10 mouse cellular contexts compared by ENCODE assay signal in the genomic region with DNA sequence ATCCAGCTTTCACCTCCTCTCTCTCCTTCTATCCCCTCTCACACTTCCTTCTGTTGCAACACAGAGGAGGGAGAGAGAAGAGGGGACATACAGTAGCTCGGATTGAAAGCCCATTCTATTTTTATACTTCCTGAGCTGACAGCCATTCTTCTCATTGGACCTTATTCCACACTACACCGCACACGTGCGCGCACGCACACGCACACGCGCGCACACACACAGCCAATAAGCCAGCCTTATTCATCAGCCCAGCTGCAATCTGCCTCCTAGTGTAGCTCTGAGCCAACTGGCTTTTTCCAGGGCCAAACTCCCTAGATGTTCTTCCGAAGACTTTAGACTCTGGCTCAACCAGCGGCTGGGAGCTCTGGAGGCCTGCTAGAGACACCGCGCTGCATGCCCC.
A peak's percentile ranks its signal among the peaks of the same experiment; 100 is the strongest.
DNase-seq lines count a peak whose midpoint lies in the region; ATAC-seq and TF ChIP-seq lines count a peak whose summit lies in the region.
"Had no signal": no experiment of that assay in that cellular context is flagged by ENCODE, and none has a peak within 500 bp of the region (broad histone marks: within the 10 kb centered on the region; RNA-seq: fewer than 3 reads in every experiment).

No protein-coding gene starts in this region.

- no peak for TF ChIP-seq POLR2A in small intestine, adult 2 months (IDR thresholded peaks at IDR 0.05; ENCODE audit: low read depth, low read length)

- DNase-seq in heart, adult 11 months = peak; percentile 98
- peak; percentile 30 to 33 for DNase-seq in left cerebral cortex, adult 2 months (ENCODE audit: extremely low spot score in 1 of 2, low spot score in 2 of 2)

- H3K9ac ChIP-seq in heart, embryonic 11.5 days (ENCODE audit: low read depth, low read length) = no peak overlapping the region
- peak overlapping the region; percentile 21; the same call in 1 of the 2 replicates for H3K9ac ChIP-seq in heart, embryonic 16.5 days (ENCODE audit: low read length)
- H3K9ac ChIP-seq in hindbrain, embryonic 12.5 days = no peak overlapping the region
- H3K9ac ChIP-seq: liver, embryonic 14.5 days had no signal

- no peaks in the 10 kb centered on the region for H3K27me3 ChIP-seq in heart, embryonic 11.5 days (ENCODE audit: control insufficient read depth, insufficient read depth, low read length)
- no peaks in the 10 kb centered on the region for H3K27me3 ChIP-seq in heart, embryonic 16.5 days (ENCODE audit: control insufficient read depth, insufficient read depth, low read length)
- H3K27me3 ChIP-seq in small intestine, adult 2 months (ENCODE audit: control insufficient read depth, insufficient read depth, low read length) = no peaks in the 10 kb centered on the region
- H3K27me3 ChIP-seq in hindbrain, embryonic 12.5 days = no peaks in the 10 kb centered on the region
- H3K27me3 ChIP-seq: CH12.LX had no signal

- H3K4me3 ChIP-seq in heart, embryonic 11.5 days (ENCODE audit: low read depth, low read length) = no peak overlapping the region
- no peak overlapping the region for H3K4me3 ChIP-seq in heart, embryonic 16.5 days (ENCODE audit: low read length)
- H3K4me3 ChIP-seq in left cerebral cortex, adult 2 months = no peak overlapping the region
- H3K4me3 ChIP-seq in small intestine, adult 2 months (ENCODE audit: low read depth, low read length) = no peak overlapping the region
- H3K4me3 ChIP-seq in hindbrain, embryonic 12.5 days = no peak overlapping the region

- no peaks in the 10 kb centered on the region for H3K36me3 ChIP-seq in heart, embryonic 11.5 days (ENCODE audit: control insufficient read depth, insufficient read depth, low read length)
- H3K36me3 ChIP-seq in heart, embryonic 16.5 days (ENCODE audit: control insufficient read depth, insufficient read depth) = no peaks in the 10 kb centered on the region
- no peaks in the 10 kb centered on the region for H3K36me3 ChIP-seq in small intestine, adult 2 months (ENCODE audit: control insufficient read depth, insufficient read depth, low read length)
- H3K36me3 ChIP-seq in hindbrain, embryonic 12.5 days = no peaks in the 10 kb centered on the region

- H3K9me3 ChIP-seq in heart, embryonic 11.5 days (replicated peaks; ENCODE audit: control insufficient read depth, low read length) = no peaks in the 10 kb centered on the region
- no peaks in the 10 kb centered on the region for H3K9me3 ChIP-seq in heart, embryonic 16.5 days (replicated peaks; ENCODE audit: control insufficient read depth, low read length)
- no peaks in the 10 kb centered on the region for H3K9me3 ChIP-seq in hindbrain, embryonic 12.5 days (replicated peaks)

- peaks cover 10% of the 10 kb centered on the region for H3K4me1 ChIP-seq in heart, embryonic 11.5 days (ENCODE audit: control insufficient read depth, insufficient read depth, low read length)
- H3K4me1 ChIP-seq in heart, embryonic 16.5 days (ENCODE audit: control insufficient read depth, insufficient read depth, low read length) = peaks cover 10% of the 10 kb centered on the region
- peaks cover 5% of the 10 kb centered on the region; the same call in 1 of the 2 replicates for H3K4me1 ChIP-seq in small intestine, adult 2 months (ENCODE audit: control insufficient read depth, insufficient read depth, insufficient read length, low read length)
- H3K4me1 ChIP-seq in hindbrain, embryonic 12.5 days = peaks cover 5% of the 10 kb centered on the region

- H3K4me2 ChIP-seq in heart, embryonic 11.5 days = no peak overlapping the region
- H3K4me2 ChIP-seq in heart, embryonic 16.5 days (ENCODE audit: low read depth, low read length) = no peak overlapping the region; the same call in 1 of the 2 replicates
- no peak overlapping the region for H3K4me2 ChIP-seq in hindbrain, embryonic 12.5 days (replicated peaks)

- TF ChIP-seq CTCF in left cerebral cortex, adult 2 months (IDR thresholded peaks at IDR 0.05) = no peak
- TF ChIP-seq CTCF in small intestine, adult 2 months (IDR thresholded peaks at IDR 0.05; ENCODE audit: extremely low read depth, insufficient read length, insufficient replicate concordance, low read depth, low read length) = no peak

- intact Hi-C loops in left cerebral cortex, adult 2 months (cut with DNase I) = no loop called here

- no peak overlapping the region for H3K27ac ChIP-seq in heart, embryonic 11.5 days (ENCODE audit: low read depth, low read length)
- peak overlapping the region; percentile 37 for H3K27ac ChIP-seq in heart, embryonic 16.5 days (ENCODE audit: low read length)
- H3K27ac ChIP-seq in left cerebral cortex, adult 2 months = peak overlapping the region; percentile 57; the same call in 1 of the 2 replicates
- H3K27ac ChIP-seq in small intestine, adult 2 months (ENCODE audit: insufficient read depth, low read depth, low read length) = peak overlapping the region; percentile 84
- H3K27ac ChIP-seq in hindbrain, embryonic 12.5 days = no peak overlapping the region
- H3K27ac ChIP-seq: liver, embryonic 14.5 days had no signal

- WGBS in heart, embryonic 11.5 days (ENCODE audit: insufficient replicate concordance) = 79% methylated on average over 14 of the region's 14 CpGs
- 58% methylated on average over 14 of the region's 14 CpGs for WGBS in heart, embryonic 16.5 days
- 31% methylated on average over 14 of the region's 14 CpGs for whole genome bisulfite sequencing in small intestine, adult 2 months
- WGBS in hindbrain, embryonic 12.5 days = 90% methylated on average over 14 of the region's 14 CpGs

- ATAC-seq in heart, embryonic 11.5 days (replicated peaks; ENCODE audit: insufficient number of reproducible peaks, low FRiP score, low TSS enrichment) = no peak
- peak; percentile 48 for ATAC-seq in common myeloid progenitor, adult 5-6 weeks (replicated peaks; ENCODE audit: low read depth, poor library complexity, severe bottlenecking)
- ATAC-seq in heart, embryonic 16.5 days (replicated peaks; ENCODE audit: extremely low read depth, insufficient read depth, low FRiP score) = 0 out of 2 replicates have a peak, but pooled peaks have one; percentile 25
- ATAC-seq in monocyte, adult 5-6 weeks (replicated peaks; ENCODE audit: insufficient number of reproducible peaks, low FRiP score, low TSS enrichment, poor library complexity, severe bottlenecking) = no peak
- no peak for ATAC-seq in hindbrain, embryonic 12.5 days (ENCODE audit: low FRiP score)

Comparison
In these comparisons a context has a peak if more than half of its experiments do, and no peak if none do; other contexts are left out.
1. ATAC-seq: peak in common myeloid progenitor, adult 5-6 weeks (single experiment) and heart, embryonic 16.5 days (single experiment); none in heart, embryonic 11.5 days (single experiment), monocyte, adult 5-6 weeks (single experiment) and hindbrain, embryonic 12.5 days (single experiment).
2. H3K27ac ChIP-seq: peak in heart, embryonic 16.5 days (single experiment), left cerebral cortex, adult 2 months (single experiment) and small intestine, adult 2 months (single experiment); none in heart, embryonic 11.5 days (single experiment) and hindbrain, embryonic 12.5 days (single experiment).